In the genomic region with DNA sequence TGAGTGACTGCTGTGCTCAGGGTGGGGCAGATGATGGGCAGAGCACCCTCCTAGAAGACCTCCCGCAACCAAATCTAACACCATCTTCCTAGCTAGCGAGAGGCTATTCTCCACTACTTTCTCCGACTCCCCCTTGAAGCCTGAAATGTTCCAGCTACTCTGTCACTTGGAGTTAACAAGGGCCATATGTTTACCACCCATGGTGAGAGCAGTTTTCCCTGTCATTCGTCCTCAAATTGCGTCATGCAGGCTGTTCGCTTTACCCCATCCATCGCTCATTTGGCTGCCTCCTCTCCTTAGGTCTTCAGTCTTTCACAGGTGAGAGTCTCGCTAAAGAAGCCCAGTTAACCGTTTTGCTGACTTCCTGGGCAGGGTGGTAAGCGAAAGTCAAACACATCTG, we compare ENCODE assay signal across 18 mouse cellular contexts. TPM values are rescaled to one million over a fixed set of nuclear protein-coding genes. Genes with fewer than 3 reads are reported as not detected.
DNase-seq lines count a peak whose midpoint lies in the region; ATAC-seq and TF ChIP-seq lines count a peak whose summit lies in the region.
"Had no signal": no experiment of that assay in that cellular context is flagged by ENCODE, and none has a peak within 500 bp of the region (broad histone marks: within the 10 kb centered on the region; RNA-seq: fewer than 3 reads in every experiment).

No protein-coding gene starts in this region.

- DNase-seq in forebrain, embryonic 14.5 days (ENCODE audit: low spot score) = peak; percentile 17
- peak; percentile 23 for DNase-seq in midbrain, postnatal 0 days (ENCODE audit: low spot score)
- DNase-seq in midbrain, embryonic 11.5 days (ENCODE audit: low spot score, missing footprints) = no peak
- no peak for DNase-seq in left cerebral cortex, adult 8-10 months (ENCODE audit: low spot score in 2 of 2)
- DNase-seq: gastrocnemius, postnatal 10 days; heart, postnatal 4 days; kidney, postnatal 10 days; liver; right cerebral cortex, adult 18-20 months had no signal

- TF ChIP-seq CTCF in midbrain, postnatal 0 days (IDR thresholded peaks at IDR 0.05) = no peak

- H3K4me2 ChIP-seq in forebrain, embryonic 14.5 days (ENCODE audit: low read length) = no peak overlapping the region
- no peak overlapping the region for H3K4me2 ChIP-seq in forebrain, embryonic 15.5 days (replicated peaks)
- H3K4me2 ChIP-seq in midbrain, postnatal 0 days (ENCODE audit: low read depth, low read length, poor library complexity, severe bottlenecking) = no peak overlapping the region
- no peak overlapping the region for H3K4me2 ChIP-seq in midbrain, embryonic 11.5 days
- 0 out of 2 replicates have a peak overlapping the region, but pooled peaks have one; percentile 22 for H3K4me2 ChIP-seq in intestine, embryonic 15.5 days (replicated peaks)
- H3K4me2 ChIP-seq in stomach, embryonic 15.5 days = no peak overlapping the region; the same call in 1 of the 2 replicates
- no peak overlapping the region for H3K4me2 ChIP-seq in liver, embryonic 12.5 days
- H3K4me2 ChIP-seq: forebrain, embryonic 12.5 days had no signal

- H3K4me3 ChIP-seq in forebrain, embryonic 14.5 days (ENCODE audit: low read depth, low read length) = no peak overlapping the region
- H3K4me3 ChIP-seq in forebrain, embryonic 15.5 days = no peak overlapping the region
- H3K4me3 ChIP-seq in midbrain, postnatal 0 days (ENCODE audit: low read depth, low read length) = no peak overlapping the region
- H3K4me3 ChIP-seq in midbrain, embryonic 11.5 days (ENCODE audit: low read depth, low read length) = no peak overlapping the region
- H3K4me3 ChIP-seq in intestine, embryonic 15.5 days (replicated peaks) = no peak overlapping the region
- no peak overlapping the region for H3K4me3 ChIP-seq in stomach, embryonic 15.5 days (replicated peaks)
- H3K4me3 ChIP-seq in liver, embryonic 12.5 days = no peak overlapping the region
- H3K4me3 ChIP-seq: forebrain, embryonic 12.5 days; heart, embryonic 10.5 days; megakaryocyte, embryonic 14.5 days had no signal

- no peak for ATAC-seq in forebrain, embryonic 14.5 days
- no peak for ATAC-seq in forebrain, embryonic 15.5 days (replicated peaks)
- no peak for ATAC-seq in midbrain, postnatal 0 days (ENCODE audit: low FRiP score)
- ATAC-seq in midbrain, embryonic 11.5 days (ENCODE audit: low FRiP score) = no peak
- ATAC-seq in intestine, embryonic 15.5 days = peak; percentile 39; the same call in 1 of the 2 replicates
- no peak for ATAC-seq in stomach, embryonic 15.5 days (ENCODE audit: insufficient read depth, low FRiP score, low read depth)
- ATAC-seq in liver, embryonic 12.5 days = no peak

- H3K27ac ChIP-seq in forebrain, embryonic 14.5 days (ENCODE audit: low read depth, low read length) = no peak overlapping the region
- H3K27ac ChIP-seq in forebrain, embryonic 15.5 days (replicated peaks) = no peak overlapping the region
- H3K27ac ChIP-seq in midbrain, postnatal 0 days (ENCODE audit: low read depth, low read length) = no peak overlapping the region
- H3K27ac ChIP-seq in midbrain, embryonic 11.5 days (ENCODE audit: low read depth, low read length) = no peak overlapping the region
- no peak overlapping the region for H3K27ac ChIP-seq in intestine, embryonic 15.5 days
- H3K27ac ChIP-seq in stomach, embryonic 15.5 days = 0 out of 2 replicates have a peak overlapping the region, but pooled peaks have one; percentile 17
- no peak overlapping the region for H3K27ac ChIP-seq in liver, embryonic 12.5 days
- H3K27ac ChIP-seq: forebrain, embryonic 12.5 days; heart, embryonic 10.5 days had no signal

- no peaks in the 10 kb centered on the region for H3K36me3 ChIP-seq in forebrain, embryonic 14.5 days (ENCODE audit: control insufficient read depth, insufficient read depth, low read length)
- H3K36me3 ChIP-seq in forebrain, embryonic 15.5 days = no peaks in the 10 kb centered on the region
- no peaks in the 10 kb centered on the region for H3K36me3 ChIP-seq in midbrain, postnatal 0 days (ENCODE audit: insufficient read depth, low read length)
- H3K36me3 ChIP-seq in midbrain, embryonic 11.5 days (ENCODE audit: control insufficient read depth, insufficient read depth, low read length) = no peaks in the 10 kb centered on the region
- H3K36me3 ChIP-seq in intestine, embryonic 15.5 days = no peaks in the 10 kb centered on the region
- no peaks in the 10 kb centered on the region for H3K36me3 ChIP-seq in stomach, embryonic 15.5 days
- no peaks in the 10 kb centered on the region for H3K36me3 ChIP-seq in liver, embryonic 12.5 days
- H3K36me3 ChIP-seq: forebrain, embryonic 12.5 days; heart, embryonic 10.5 days had no signal

- no peaks in the 10 kb centered on the region for H3K9me3 ChIP-seq in forebrain, embryonic 14.5 days (replicated peaks; ENCODE audit: control insufficient read depth, low read length)
- no peaks in the 10 kb centered on the region for H3K9me3 ChIP-seq in forebrain, embryonic 15.5 days
- H3K9me3 ChIP-seq in midbrain, postnatal 0 days (ENCODE audit: low read length) = no peaks in the 10 kb centered on the region
- H3K9me3 ChIP-seq in midbrain, embryonic 11.5 days (ENCODE audit: control insufficient read depth, low read length) = no peaks in the 10 kb centered on the region
- no peaks in the 10 kb centered on the region for H3K9me3 ChIP-seq in intestine, embryonic 15.5 days
- H3K9me3 ChIP-seq in stomach, embryonic 15.5 days = no peaks in the 10 kb centered on the region
- no peaks in the 10 kb centered on the region for H3K9me3 ChIP-seq in liver, embryonic 12.5 days (replicated peaks)
- H3K9me3 ChIP-seq: forebrain, embryonic 12.5 days had no signal

- 70% methylated on average over 10 of the region's 10 CpGs for WGBS in forebrain, embryonic 14.5 days
- WGBS in forebrain, embryonic 15.5 days = 79% methylated on average over 10 of the region's 10 CpGs
- WGBS in midbrain, postnatal 0 days = 81% methylated on average over 10 of the region's 10 CpGs
- WGBS in midbrain, embryonic 11.5 days = 88% methylated on average over 10 of the region's 10 CpGs
- 33% methylated on average over 10 of the region's 10 CpGs for WGBS in intestine, embryonic 15.5 days
- WGBS in stomach, embryonic 15.5 days = 41% methylated on average over 10 of the region's 10 CpGs
- 69% methylated on average over 10 of the region's 10 CpGs for WGBS in liver, embryonic 12.5 days (ENCODE audit: insufficient replicate concordance)

- H3K27me3 ChIP-seq in forebrain, embryonic 14.5 days (replicated peaks; ENCODE audit: control insufficient read depth, insufficient read depth, low read length) = no peaks in the 10 kb centered on the region
- H3K27me3 ChIP-seq in forebrain, embryonic 15.5 days = no peaks in the 10 kb centered on the region
- no peaks in the 10 kb centered on the region for H3K27me3 ChIP-seq in midbrain, postnatal 0 days (ENCODE audit: insufficient read depth, low read length)
- no peaks in the 10 kb centered on the region for H3K27me3 ChIP-seq in midbrain, embryonic 11.5 days (ENCODE audit: control insufficient read depth, insufficient read depth, low read length)
- H3K27me3 ChIP-seq in intestine, embryonic 15.5 days (replicated peaks) = no peaks in the 10 kb centered on the region
- no peaks in the 10 kb centered on the region for H3K27me3 ChIP-seq in stomach, embryonic 15.5 days (replicated peaks)
- H3K27me3 ChIP-seq in liver, embryonic 12.5 days (replicated peaks) = no peaks in the 10 kb centered on the region
- H3K27me3 ChIP-seq: CH12.LX; forebrain, embryonic 12.5 days; megakaryocyte, embryonic 14.5 days had no signal

- no peak overlapping the region for H3K9ac ChIP-seq in forebrain, embryonic 14.5 days (ENCODE audit: low read length)
- no peak overlapping the region for H3K9ac ChIP-seq in forebrain, embryonic 15.5 days (replicated peaks)
- H3K9ac ChIP-seq in midbrain, postnatal 0 days (replicated peaks; ENCODE audit: low read length, poor library complexity, severe bottlenecking) = no peak overlapping the region
- H3K9ac ChIP-seq in midbrain, embryonic 11.5 days (ENCODE audit: low read length) = no peak overlapping the region
- no peak overlapping the region for H3K9ac ChIP-seq in intestine, embryonic 15.5 days
- H3K9ac ChIP-seq in stomach, embryonic 15.5 days = no peak overlapping the region
- H3K9ac ChIP-seq in liver, embryonic 12.5 days = no peak overlapping the region
- H3K9ac ChIP-seq: forebrain, embryonic 12.5 days had no signal

- H3K4me1 ChIP-seq in forebrain, embryonic 14.5 days (ENCODE audit: control insufficient read depth, insufficient read depth, low read length) = no peaks in the 10 kb centered on the region
- H3K4me1 ChIP-seq in forebrain, embryonic 15.5 days = no peaks in the 10 kb centered on the region
- no peaks in the 10 kb centered on the region for H3K4me1 ChIP-seq in midbrain, postnatal 0 days (ENCODE audit: insufficient read depth, low read length)
- no peaks in the 10 kb centered on the region for H3K4me1 ChIP-seq in midbrain, embryonic 11.5 days (ENCODE audit: control insufficient read depth, insufficient read depth, low read length)
- H3K4me1 ChIP-seq in intestine, embryonic 15.5 days (replicated peaks) = no peaks in the 10 kb centered on the region; the same call in 1 of the 2 replicates
- no peaks in the 10 kb centered on the region for H3K4me1 ChIP-seq in stomach, embryonic 15.5 days
- H3K4me1 ChIP-seq in liver, embryonic 12.5 days = no peaks in the 10 kb centered on the region
- H3K4me1 ChIP-seq: forebrain, embryonic 12.5 days; heart, embryonic 10.5 days; megakaryocyte, embryonic 14.5 days had no signal

RNA-seq across cellular contexts. Expression of gene Cldn11, which starts 41.7 kb away (rescaled TPM):
- 55.3 and 60.4 TPM in 2 replicates for polyA plus RNA-seq in forebrain, embryonic 14.5 days (2014; fragmentation: Nextera tagmentation; extraction: Ambion mirVana)
- polyA plus RNA-seq in forebrain, embryonic 15.5 days (2015; fragmentation: Nextera tagmentation; extraction: Ambion mirVana) = 34.8 and 40.0 TPM in 2 replicates
- total RNA-seq in midbrain, postnatal 0 days (2014; rRNA removed) = 45.6 and 60.4 TPM in 2 replicates
- polyA plus RNA-seq in midbrain, postnatal 0 days (2015; fragmentation: Nextera tagmentation; extraction: Ambion mirVana) = 45.5 and 47.2 TPM in 2 replicates
- 8.7 and 9.6 TPM in 2 replicates for polyA plus RNA-seq in midbrain, embryonic 11.5 days (2014; fragmentation: Nextera tagmentation; extraction: Ambion mirVana)
- polyA plus RNA-seq in intestine, embryonic 15.5 days (2015; fragmentation: Nextera tagmentation; extraction: Ambion mirVana) = 4.9 and 7.3 TPM in 2 replicates
- polyA plus RNA-seq in stomach, embryonic 15.5 days (2015; fragmentation: Nextera tagmentation; extraction: Ambion mirVana) = 4.9 and 6.6 TPM in 2 replicates
- polyA plus RNA-seq in liver, embryonic 12.5 days (2016; fragmentation: Nextera tagmentation; extraction: Ambion mirVana) = 0.18 and 0.23 TPM in 2 replicates
- total RNA-seq in left cerebral cortex, adult 8-10 months (2022) = 100 to 1,000 TPM; 126 to 132 (median 131) TPM
- total RNA-seq: CH12.LX; neutrophil, adult 5-6 weeks had no signal

Comparison
In these comparisons a context has a peak if more than half of its experiments do, and no peak if none do; other contexts are left out.
1. DNase-seq: peak in forebrain, embryonic 14.5 days (single experiment) and midbrain, postnatal 0 days (single experiment); none in midbrain, embryonic 11.5 days (single experiment) and left cerebral cortex, adult 8-10 months (0 of 2).